Mouse (Mus musculus) left cerebral cortex, adult 2 months (tissue): ENCODE results near the gene Slc36a3. TPM values are rescaled to one million over a fixed set of nuclear protein-coding genes. Genes with fewer than 3 reads are reported as not detected.

Experiments
- DNase-seq, 2 experiments: peaks; one replicate each; pipeline ENCODE4 v3.0.0; 2021 to 2022; ENCODE audit warnings: low spot score in 2 of 2, mixed read lengths in 1 of 2; ENCODE audit errors: extremely low spot score in 1 of 2
- H3K27ac ChIP-seq: fragments of 200-600 bp; 2 replicates; pipeline ENCODE4 v1.8.1; 2022
- H3K4me3 ChIP-seq: fragments of 200-600 bp; 2 replicates; pipeline ENCODE4 v1.8.1; 2022
- CTCF ChIP-seq: fragments of 200-600 bp; IDR thresholded peaks from 2 replicates; pipeline ENCODE4 v1.8.1; 2022; ENCODE audit warnings: antibody characterized with exemption, mild to moderate bottlenecking, moderate library complexity
- intact Hi-C: fragments of 180-260 bp; cut with DNase I; formaldehyde crosslinking; loops from one replicate; pipeline ENCODE4 v1.15.1; 2025
- total RNA-seq, 2 experiments: library from RNA; stranded (reverse); gene quantifications; 2 replicates each; pipeline ENCODE4 v1.2.3; 2021

The Slc36a3 gene
- total RNA-seq, 2 experiments from 2014 or later: not detected

- intact Hi-C loops: loop anchor here (10.0 kb wide), 1 partner anchor 276 kb away; no protein-coding TSS in a partner anchor
- no peak for TF ChIP-seq CTCF
- Histone ChIP-seq H3K27ac (no peak overlapping the region), H3K4me3 (no peak overlapping the region)
- DNase-seq: no peak
Measured at GRCm38 (mm10) chr11:55168504-55168903, 17.0 kb upstream of the Slc36a3 start.

DNA sequence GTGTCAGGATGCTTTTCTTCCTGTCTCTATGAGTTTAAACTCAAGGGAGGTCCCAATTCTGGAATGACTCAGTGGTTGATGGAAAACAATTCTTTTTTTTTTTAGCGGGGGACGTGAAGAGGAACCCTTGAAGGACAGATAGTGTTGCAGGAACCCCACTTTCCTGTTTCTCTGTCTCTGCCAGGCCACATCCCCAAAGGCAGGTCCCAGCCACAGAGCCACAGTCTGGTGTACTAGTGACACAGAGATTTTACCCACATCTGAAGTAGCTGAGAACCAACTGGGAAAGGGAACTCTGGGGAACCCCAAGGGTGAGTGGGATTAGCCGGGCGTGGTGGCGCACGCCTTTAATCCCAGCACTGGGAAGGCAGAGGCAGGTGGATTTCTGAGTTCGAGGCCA, 14.2 kb upstream of the Slc36a3 start:
- no peak overlapping the region for H3K27ac ChIP-seq
- TF ChIP-seq CTCF: no peak
- intact Hi-C loops: loop anchor here (2.0 to 10.0 kb wide), 2 partner anchors 221 to 279 kb away; no protein-coding TSS in a partner anchor
- no peak overlapping the region for H3K4me3 ChIP-seq
- no peak for DNase-seq

- intact Hi-C loops: loop anchor here (2.0 to 10.0 kb wide), 3 partner anchors 78 to 280 kb away; no protein-coding TSS in a partner anchor
Measured at GRCm38 (mm10) chr11:55164723-55165122, 13.2 kb upstream of the Slc36a3 start.

GRCm38 (mm10) chr11:55162670-55163069, 11.2 kb upstream of the Slc36a3 start:
- peak; percentile 54 to 72 for DNase-seq
- no peak overlapping the region for H3K27ac ChIP-seq
- no peak overlapping the region for H3K4me3 ChIP-seq
- intact Hi-C loops: loop anchor here (5.0 to 10.0 kb wide), 2 partner anchors 80 to 282 kb away; no protein-coding TSS in a partner anchor
- TF ChIP-seq CTCF: peak; percentile 78

More at GRCm38 (mm10) chr11:55164723-55165122, 13.2 kb upstream of the Slc36a3 start:
- TF ChIP-seq CTCF: peak; percentile 77
- no peak overlapping the region for H3K27ac ChIP-seq
- peak; percentile 21 to 41 for DNase-seq
- H3K4me3 ChIP-seq: no peak overlapping the region

GRCm38 (mm10) chr11:55158785-55159359, 7.4 kb upstream of the Slc36a3 start:
- DNase-seq: peak; percentile 66 to 83
- H3K27ac ChIP-seq: no peak overlapping the region
- peak; percentile 88 for TF ChIP-seq CTCF
- H3K4me3 ChIP-seq: no peak overlapping the region
- intact Hi-C loops: loop anchor here (1.0 to 5.0 kb wide), 3 partner anchors 72 to 161 kb away; no protein-coding TSS in a partner anchor

- intact Hi-C loops: loop anchor here (5.0 kb wide), 1 partner anchor 68 kb away; no protein-coding TSS in a partner anchor
- H3K27ac ChIP-seq: no peak overlapping the region
- no peak overlapping the region for H3K4me3 ChIP-seq
- TF ChIP-seq CTCF: no peak
- no peak for DNase-seq
Measured at GRCm38 (mm10) chr11:55155070-55155421, 3.5 kb upstream of the Slc36a3 start.

DNA sequence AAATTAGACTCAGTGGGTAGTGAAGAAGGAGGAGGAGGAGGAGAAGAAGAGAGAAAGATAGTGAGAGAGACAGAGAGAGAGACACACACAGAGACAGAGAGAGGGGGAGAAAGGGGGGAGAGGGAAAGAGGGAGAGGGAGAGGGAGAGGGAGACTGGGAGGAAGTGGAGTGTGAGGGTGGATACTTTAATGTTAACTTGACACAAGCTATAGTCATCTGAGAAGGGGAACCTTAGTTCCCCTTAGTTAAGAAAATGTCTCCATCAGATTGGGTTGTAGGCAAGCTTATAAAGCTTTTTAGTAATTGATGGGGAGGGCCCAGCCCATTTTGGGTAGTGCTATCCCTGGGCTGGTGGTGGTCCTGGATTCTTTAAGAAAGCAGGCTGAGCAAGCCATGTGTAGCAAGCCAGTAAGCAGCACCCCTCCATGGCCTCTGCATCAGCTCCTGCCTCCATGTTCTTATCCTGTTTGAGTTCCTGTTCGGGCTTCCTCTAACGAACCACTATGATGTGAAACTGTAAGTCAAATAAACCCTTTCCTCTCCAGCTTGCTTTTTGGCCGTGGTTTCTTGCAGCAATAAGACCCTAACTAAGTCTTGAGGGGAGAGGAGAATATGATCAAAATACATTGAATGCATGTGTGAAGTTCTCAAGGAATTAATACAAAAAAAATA, 3.0 kb upstream of the Slc36a3 start:
- no peak overlapping the region for H3K27ac ChIP-seq
- DNase-seq: no peak
- H3K4me3 ChIP-seq: no peak overlapping the region
- intact Hi-C loops: loop anchor here (5.0 kb wide), 1 partner anchor 67 kb away; no protein-coding TSS in a partner anchor
- no peak for TF ChIP-seq CTCF

GRCm38 (mm10) chr11:55148461-55148860, 3.0 kb downstream of the Slc36a3 start:
- intact Hi-C loops: no loop called here

DNA sequence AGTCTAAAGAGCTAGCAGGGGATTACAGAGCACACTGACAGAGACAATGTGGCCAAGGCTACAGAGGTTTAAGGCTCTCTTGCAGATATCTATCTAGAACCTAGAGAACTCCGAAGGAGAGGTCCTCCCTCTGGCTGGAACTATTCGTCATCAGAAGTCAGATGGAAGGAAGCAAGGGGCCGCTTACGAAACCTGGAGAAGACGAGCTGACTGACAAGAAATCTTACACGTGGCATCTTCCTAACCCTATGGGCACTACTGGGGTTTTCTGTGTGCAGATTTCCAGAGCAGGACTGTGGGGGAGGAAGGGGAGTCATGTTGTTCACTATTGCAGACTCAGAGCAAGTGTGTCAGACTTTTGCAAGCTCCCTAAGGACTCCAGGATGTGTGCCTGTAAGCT, 4.1 kb downstream of the Slc36a3 start:
- Histone ChIP-seq H3K4me3 (no peak overlapping the region), H3K27ac (no peak overlapping the region)
- intact Hi-C loops: no loop called here
- no peak for TF ChIP-seq CTCF
- DNase-seq: no peak

More at GRCm38 (mm10) chr11:55148461-55148860, 3.0 kb downstream of the Slc36a3 start:
- DNase-seq: no peak
- no peak for TF ChIP-seq CTCF
- Histone ChIP-seq H3K4me3 (no peak overlapping the region), H3K27ac (no peak overlapping the region)

DNA sequence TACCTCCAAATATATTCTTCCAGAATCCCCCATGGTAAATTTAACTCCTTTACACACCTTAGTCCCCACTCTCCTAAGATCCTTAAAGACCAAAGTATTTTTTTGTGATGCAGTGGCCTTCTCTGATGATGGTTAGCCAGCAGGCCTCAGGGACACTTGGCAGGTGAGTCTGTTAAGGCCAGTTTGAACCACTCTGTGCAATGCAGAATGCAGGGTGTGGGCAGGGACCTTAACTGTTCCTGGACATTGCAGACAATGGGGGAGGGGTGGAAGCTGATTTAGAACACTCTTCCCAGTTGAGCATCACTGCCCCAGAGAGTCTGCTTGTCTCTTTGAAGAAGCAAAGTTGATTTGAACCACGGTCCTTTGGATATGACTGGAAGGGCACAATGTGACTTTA, 4.7 kb downstream of the Slc36a3 start:
- intact Hi-C loops: no loop called here
- Histone ChIP-seq H3K4me3 (no peak overlapping the region), H3K27ac (no peak overlapping the region)
- no peak for TF ChIP-seq CTCF
- no peak for DNase-seq

- intact Hi-C loops: no loop called here
- Histone ChIP-seq H3K27ac (no peak overlapping the region), H3K4me3 (no peak overlapping the region)
- no peak for DNase-seq
- no peak for TF ChIP-seq CTCF
Measured at GRCm38 (mm10) chr11:55144011-55144410, 7.5 kb downstream of the Slc36a3 start.

DNA sequence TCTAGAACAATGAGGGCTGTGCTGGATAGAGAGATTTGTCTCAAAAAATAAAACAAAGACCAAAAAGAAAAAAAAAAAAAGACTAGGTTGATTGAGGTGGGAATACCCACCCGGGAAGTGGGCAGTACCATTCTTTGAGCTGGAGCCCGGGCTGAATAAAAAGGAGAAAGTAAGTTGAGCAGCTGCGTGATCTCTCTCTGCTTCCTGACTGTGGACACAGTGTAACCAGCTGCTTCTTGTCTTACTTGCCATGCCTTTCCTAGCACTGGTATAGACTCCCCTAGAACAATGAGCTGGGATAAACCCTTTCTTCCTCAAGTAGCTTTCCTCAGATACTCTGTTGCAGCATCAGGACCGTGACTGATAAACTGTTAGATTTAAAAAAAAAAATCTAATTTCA, 10.0 kb downstream of the Slc36a3 start:
- H3K4me3 ChIP-seq: no peak overlapping the region
- TF ChIP-seq CTCF: no peak
- no peak for DNase-seq
- intact Hi-C loops: no loop called here
- no peak overlapping the region for H3K27ac ChIP-seq
